Mouse (Mus musculus): ENCODE results near the gene Tmem143. TPM values are rescaled to one million over a fixed set of nuclear protein-coding genes. Genes with fewer than 3 reads are reported as not detected.

The Tmem143 gene
- total and polyA plus RNA-seq, 3 experiments = 8.8 to 14.6 (median 14.2) TPM

GRCm38 (mm10) chr7:45922928-45923761 is 26.4 kb downstream of the Tmem143 start (continued):
- TF ChIP-seq ETS1 (conservative IDR thresholded peaks at IDR 0.05; ENCODE audit: low read depth, low read length) (peak; percentile 69), USF1 (IDR thresholded peaks at IDR 0.05; ENCODE audit: low read depth, low read length) (peak; percentile 40), TCF12 (IDR thresholded peaks at IDR 0.05; ENCODE audit: low read depth, low read length) (peak; percentile 58; the same call in 1 of the 2 replicates), BHLHE40 (IDR thresholded peaks at IDR 0.05; ENCODE audit: low read depth, low read length) (peak; percentile 59), POLR2AphosphoS2 (IDR thresholded peaks at IDR 0.05; ENCODE audit: low read depth, low read length) (no peak), JUN (IDR thresholded peaks at IDR 0.05; ENCODE audit: insufficient read depth, low read depth, low read length) (no peak), SIN3A (IDR thresholded peaks at IDR 0.05; ENCODE audit: low read length) (peak; percentile 68), IRF4 (IDR thresholded peaks at IDR 0.05; ENCODE audit: low read depth, low read length) (peak; percentile 73), CTCF (conservative IDR thresholded peaks at IDR 0.05 in 1 of 2, IDR thresholded peaks at IDR 0.05 in 1 of 2; ENCODE audit: low read depth in 2 of 2, low read length in 2 of 2) (no peak)

- Histone ChIP-seq H3K4me1 (ENCODE audit: control insufficient read depth in 1 of 2, insufficient read depth in 2 of 2) (peaks cover 0 to 47% of the 10 kb centered on the region in 2 experiments; a peak in 3 of 4 replicates), H3K9ac (ENCODE audit: insufficient read depth, low read depth) (no peak within 1 kb of the TSS), H3K36me3 (replicated peaks in 1 of 2; ENCODE audit: control insufficient read depth in 1 of 2, insufficient read depth in 1 of 2, low read length in 1 of 2) (peaks cover 0 to 6% of the 10 kb centered on the region in 2 experiments), H3K79me2 (replicated peaks; ENCODE audit: control insufficient read depth, extremely low read depth, insufficient read depth, poor library complexity, severe bottlenecking) (no peaks in the 10 kb centered on the region), H3K4me3 (replicated peaks in 1 of 3; ENCODE audit: low read depth in 2 of 3, low read length in 2 of 3, poor library complexity in 1 of 3) (peak within 1 kb of the TSS in 1 of 3 experiments; percentile 30), H3K27me3 (replicated peaks) (no peaks in the 10 kb centered on the region), H3K9me3 (replicated peaks; ENCODE audit: low read length) (peaks cover 29% of the 10 kb centered on the region), H3K27ac (ENCODE audit: insufficient read depth, low read depth) (no peak within 1 kb of the TSS), H3K4me2 (ENCODE audit: insufficient read depth, low read depth, poor library complexity, severe bottlenecking) (no peak within 1 kb of the TSS)
- in situ Hi-C loops (cut with MboI; ENCODE audit: low pct_ligation_motif_present, low pct_unique_long_range_greater_than_20kb, low sequenced_read_pairs) (loop anchor here (10.0 kb wide), 1 partner anchor 189 kb away; no protein-coding TSS in a partner anchor), dilution Hi-C loops (cut with MboI; ENCODE audit: extremely low pct_ligation_motif_present, extremely low pct_unique_long_range_greater_than_20kb, low sequenced_read_pairs) (no loop called here)
- TF ChIP-seq TBP (conservative IDR thresholded peaks at IDR 0.05; ENCODE audit: low read depth, low read length) = no peak
- no peak for TF ChIP-seq SIN3A (IDR thresholded peaks at IDR 0.05; ENCODE audit: low read length)
- TF ChIP-seq NRF1 (IDR thresholded peaks at IDR 0.05; ENCODE audit: low read depth, low read length) = no peak
- no peak for TF ChIP-seq ZMIZ1 (IDR thresholded peaks at IDR 0.05; ENCODE audit: low read depth, low read length)
- no peak for TF ChIP-seq UBTF (IDR thresholded peaks at IDR 0.05; ENCODE audit: low read depth, low read length)
- no peak for TF ChIP-seq ZNF384 (IDR thresholded peaks at IDR 0.05; ENCODE audit: low read depth, low read length)
- no peak for TF ChIP-seq MEF2A (IDR thresholded peaks at IDR 0.05; ENCODE audit: borderline replicate concordance, low read depth, low read length)
- no peak for TF ChIP-seq IRF4 (IDR thresholded peaks at IDR 0.05; ENCODE audit: low read depth, low read length)
- no peak for TF ChIP-seq SMC3 (IDR thresholded peaks at IDR 0.05; ENCODE audit: low read depth, low read length)
- TF ChIP-seq TCF12 (IDR thresholded peaks at IDR 0.05; ENCODE audit: low read depth, low read length) = no peak
- no peak for TF ChIP-seq BHLHE40 (IDR thresholded peaks at IDR 0.05; ENCODE audit: low read depth, low read length)
- no peak for TF ChIP-seq MYC (IDR thresholded peaks at IDR 0.05; ENCODE audit: low read depth, low read length)
- TF ChIP-seq RCOR1 (conservative IDR thresholded peaks at IDR 0.05; ENCODE audit: low read depth, low read length) = no peak
- DNase-seq (ENCODE audit: extremely low read depth) = no peak
Observed at GRCm38 (mm10) chr7:45923762-45924428, 27.2 kb downstream of the Tmem143 start, which contains the start of gene Ccdc114. TSS of gene Ccdc114 (plus strand) at chr7:45924072.

Data from CH12.LX (cell line).